Mouse (Mus musculus): ENCODE measurements around the gene Znhit3.

The Znhit3 gene

DNA sequence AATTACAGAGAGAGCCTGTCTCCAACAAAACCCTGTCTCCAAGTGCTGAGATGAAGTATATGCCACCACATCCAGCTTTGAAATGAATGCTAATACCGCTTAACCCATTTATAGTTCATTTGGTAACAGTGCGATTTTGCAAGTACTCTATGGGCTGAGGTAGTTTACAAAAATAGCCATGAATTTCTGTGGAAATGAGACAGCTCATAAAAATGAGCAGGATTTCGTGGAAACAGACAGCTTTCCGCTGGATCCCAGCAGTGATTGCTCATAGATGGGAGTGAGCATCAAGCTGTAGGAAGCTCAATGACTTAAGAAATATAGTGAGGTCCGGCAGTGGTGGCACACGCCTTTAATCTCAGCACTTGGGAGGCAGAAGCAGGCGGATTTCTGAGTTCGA is 4.8 kb upstream of the Znhit3 start:
- DNase-seq (ENCODE audit: low read depth, low spot score): no peak

- no peak for DNase-seq (ENCODE audit: low read depth, low spot score)
These were observed 3.8 kb upstream of the Znhit3 start for GRCm38 (mm10) chr11:84919951-84920350.

DNA sequence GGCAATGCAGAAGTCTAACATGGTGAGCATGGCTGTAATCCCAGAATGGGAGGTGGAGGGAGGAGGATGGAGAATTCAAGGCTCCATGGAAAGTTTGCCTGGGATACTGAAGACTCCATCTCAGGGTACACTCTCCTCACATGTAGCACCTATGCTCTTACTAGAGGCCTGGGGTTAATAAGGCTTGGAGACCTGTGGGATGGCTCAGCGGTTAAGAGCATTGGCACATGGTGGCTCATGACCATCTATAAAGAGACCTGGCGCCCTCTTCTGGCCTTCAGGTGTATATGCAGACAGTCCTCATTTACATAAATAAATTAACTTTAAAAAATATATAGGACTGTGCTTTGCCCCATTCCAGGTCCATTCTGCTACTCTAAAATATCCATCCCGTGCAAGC is 3.1 kb upstream of the Znhit3 start:
- peak; percentile 79 for DNase-seq (ENCODE audit: low read depth, low spot score)

DNA sequence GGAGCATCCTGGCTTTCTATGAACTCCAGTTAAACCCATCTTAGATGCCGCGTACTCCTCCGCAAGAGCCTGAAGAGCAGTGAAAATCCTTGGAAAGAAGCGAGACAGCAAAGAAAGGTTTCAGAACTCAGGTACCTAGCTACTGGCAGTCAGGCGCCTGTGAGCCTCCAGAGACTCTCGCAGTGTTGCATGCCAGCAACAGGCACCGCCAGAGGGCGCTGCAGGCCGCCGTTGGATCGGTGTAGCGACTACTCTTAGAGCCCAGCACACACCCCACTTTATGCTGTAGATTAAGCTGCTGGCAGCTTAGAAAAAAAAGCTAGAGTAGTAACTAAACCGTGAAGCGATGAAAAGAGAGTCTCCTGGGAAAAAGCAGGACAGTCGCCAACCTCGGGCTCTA is 2.3 kb upstream of the Znhit3 start:
- peak; percentile 88 for DNase-seq (ENCODE audit: low read depth, low spot score)

- no peak for DNase-seq (ENCODE audit: low read depth, low spot score)
These were observed 636 bp upstream of the Znhit3 start for GRCm38 (mm10) chr11:84916703-84917300.

DNA sequence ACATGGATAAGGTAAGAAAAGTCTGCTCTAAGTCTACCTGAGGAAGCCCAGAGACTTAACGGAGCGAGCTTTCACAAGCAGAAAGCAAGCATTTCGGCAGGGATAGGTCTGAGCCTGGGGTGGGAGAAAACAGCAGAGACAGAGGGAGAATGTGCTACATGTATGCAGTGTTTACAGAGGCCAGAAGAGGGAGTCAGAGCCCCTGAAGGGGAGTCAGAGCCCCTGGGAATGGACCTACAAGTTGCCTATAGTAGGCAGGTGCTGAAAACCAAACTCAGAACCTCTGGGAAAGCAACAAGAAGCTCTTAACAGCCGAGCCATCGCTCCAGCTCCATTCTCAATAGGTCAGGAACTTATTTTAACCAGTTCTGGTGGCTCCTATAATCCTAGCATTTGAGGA is 1.5 kb downstream of the Znhit3 start:
- peak; percentile 74 for DNase-seq (ENCODE audit: low read depth, low spot score)

DNA sequence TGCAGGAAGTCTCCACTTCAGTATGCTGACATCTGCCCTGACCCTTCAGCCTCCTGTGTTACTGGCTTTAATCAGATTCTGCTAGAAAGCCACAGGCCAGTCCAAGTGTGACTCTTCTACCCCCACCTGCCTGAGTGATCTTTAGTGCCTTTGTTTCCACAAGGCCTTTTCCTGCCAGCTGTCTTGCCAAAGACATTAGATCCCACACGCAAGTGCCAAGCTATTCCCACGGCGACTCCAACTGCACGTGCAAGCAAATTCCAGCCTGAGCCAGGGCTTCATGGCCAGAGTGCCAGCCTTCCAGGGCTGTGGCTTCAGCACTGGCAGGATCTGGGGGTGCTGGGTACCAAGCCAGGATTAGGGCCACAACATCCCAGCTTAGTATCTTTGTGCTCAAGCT is 5.8 kb downstream of the Znhit3 start:
- DNase-seq (ENCODE audit: low read depth, low spot score): no peak

DNA sequence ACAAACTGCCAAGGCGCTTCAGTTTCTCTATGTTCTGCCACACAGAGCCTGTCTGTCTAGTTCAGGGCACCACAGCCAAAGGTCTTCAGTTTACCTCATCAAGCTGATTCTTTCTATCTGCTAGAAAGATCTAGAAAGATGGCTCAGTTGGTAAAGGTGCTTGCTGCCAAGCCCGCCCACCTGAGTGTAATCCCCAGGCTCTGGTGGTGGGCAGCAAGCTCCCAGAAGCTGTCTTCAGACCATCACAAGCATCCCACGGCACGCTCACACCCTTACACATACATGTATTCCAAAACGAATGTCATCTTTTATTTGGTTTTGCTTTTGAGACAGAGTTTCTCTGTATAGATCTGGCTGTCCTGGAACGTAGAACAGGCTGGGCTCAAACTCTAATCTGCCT is 7.7 kb downstream of the Znhit3 start:
- no peak for DNase-seq (ENCODE audit: low read depth, low spot score)

DNA sequence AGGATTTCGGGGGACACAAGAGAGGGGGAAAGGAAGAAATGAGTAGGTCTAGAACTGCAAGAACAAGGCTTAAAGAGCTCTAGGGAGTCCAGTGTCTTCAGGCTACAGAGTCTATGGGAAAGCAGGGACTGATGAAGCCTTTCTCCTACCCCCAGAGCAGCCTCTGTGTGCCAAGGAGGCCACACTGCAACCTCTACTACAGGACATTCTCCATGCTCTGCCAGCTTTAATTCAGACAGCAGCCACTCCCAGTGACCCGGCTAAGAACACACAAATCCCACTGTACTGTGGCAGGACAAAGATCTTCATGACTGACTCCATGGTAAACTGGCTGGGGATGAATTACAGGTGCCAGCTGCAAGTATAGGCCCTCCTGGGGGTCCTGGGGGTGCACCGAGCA is 9.1 kb downstream of the Znhit3 start:
- DNase-seq (ENCODE audit: low read depth, low spot score): no peak

- no peak for DNase-seq (ENCODE audit: low read depth, low spot score)
These were observed 11.5 kb downstream of the Znhit3 start for GRCm38 (mm10) chr11:84904597-84905144.

- no peak for DNase-seq (ENCODE audit: low read depth, low spot score)
These were observed 23.1 kb downstream of the Znhit3 start for GRCm38 (mm10) chr11:84893113-84893512.

DNA sequence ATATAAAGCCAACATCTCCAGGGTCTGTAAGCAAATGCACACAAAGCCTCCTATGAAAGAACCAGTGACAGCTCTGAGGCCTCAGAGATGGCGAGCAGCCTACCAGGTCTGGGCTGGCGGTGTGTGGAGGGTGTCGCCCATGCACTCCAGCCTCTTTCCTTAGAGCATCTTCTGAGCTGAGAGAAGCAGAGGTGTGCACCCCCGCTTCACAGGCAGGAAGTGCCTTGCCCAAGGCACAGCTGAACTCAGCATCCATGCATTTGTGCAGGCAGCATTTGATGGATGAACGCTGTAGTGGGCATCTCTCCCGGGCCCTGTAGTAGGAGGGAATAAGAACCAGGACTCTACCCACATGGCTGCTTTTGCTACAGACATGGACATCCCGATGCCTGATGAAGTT is 24.5 kb downstream of the Znhit3 start:
- DNase-seq (ENCODE audit: low read depth, low spot score): no peak

DNA sequence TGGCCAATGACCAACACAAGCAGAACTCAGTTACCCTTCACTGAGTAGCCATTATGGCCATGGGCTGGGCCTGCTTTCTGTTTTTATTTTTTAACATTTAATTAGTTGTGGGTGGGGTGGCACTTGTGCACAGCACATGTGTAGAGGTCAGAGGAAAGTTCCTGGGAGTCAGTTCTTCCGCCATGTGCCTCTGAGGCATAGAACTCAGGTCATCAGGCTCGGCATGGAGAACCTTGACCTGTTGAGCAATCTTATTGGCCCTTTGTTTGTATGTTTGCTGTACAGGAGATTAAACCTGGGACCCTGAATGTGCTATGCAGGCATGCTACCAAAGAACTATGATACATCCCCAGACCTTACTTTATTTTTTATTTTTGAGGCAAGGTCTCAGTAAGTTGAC is 26.7 kb downstream of the Znhit3 start:
- DNase-seq (ENCODE audit: low read depth, low spot score): no peak

GRCm38 (mm10) chr11:84888025-84888424 is 28.1 kb downstream of the Znhit3 start:
- no peak for DNase-seq (ENCODE audit: low read depth, low spot score)

GRCm38 (mm10) chr11:84886767-84887511 is 29.2 kb downstream of the Znhit3 start:
- no peak for DNase-seq (ENCODE audit: low read depth, low spot score)

DNA sequence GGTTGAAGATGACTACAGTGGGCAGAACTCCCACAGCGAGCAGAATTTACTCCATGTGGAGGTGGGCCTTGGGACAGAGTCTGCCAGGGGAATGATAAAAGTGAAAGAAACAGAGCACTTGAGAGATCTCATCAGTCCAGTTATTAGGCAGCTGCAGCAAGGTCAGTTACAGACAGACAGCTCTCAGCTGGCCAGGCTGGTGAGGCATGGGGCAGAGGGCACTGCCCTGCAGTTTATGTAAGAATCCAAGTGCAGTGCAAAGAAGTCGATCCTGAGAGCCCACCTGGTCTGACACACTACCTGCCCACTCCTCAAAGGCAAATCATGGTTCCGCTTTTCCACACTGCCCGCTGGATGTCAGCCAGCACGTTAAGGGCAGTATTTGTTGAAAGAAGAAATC is 29.9 kb downstream of the Znhit3 start:
- no peak for DNase-seq (ENCODE audit: low read depth, low spot score)

DNA sequence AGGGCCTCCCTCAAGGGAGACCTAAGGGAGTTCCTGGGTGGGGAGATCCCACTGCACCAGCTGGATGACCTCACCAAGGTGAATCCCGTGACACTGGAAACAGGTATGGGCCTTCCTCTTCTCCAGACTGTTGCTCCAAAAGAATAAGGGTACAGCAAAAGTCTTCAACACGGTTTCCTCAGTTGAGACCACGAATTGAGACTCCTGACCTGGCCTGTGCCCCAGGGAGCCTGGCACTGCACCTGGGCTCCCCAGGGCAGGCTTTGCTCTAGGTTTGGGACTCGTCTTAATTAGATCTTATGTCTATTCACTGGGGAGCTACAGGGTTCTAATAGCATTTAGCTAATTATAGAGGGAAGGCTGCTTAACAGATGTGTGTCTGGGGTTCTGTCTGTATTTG is 30.9 kb downstream of the Znhit3 start:
- no peak for DNase-seq (ENCODE audit: low read depth, low spot score)

DNA sequence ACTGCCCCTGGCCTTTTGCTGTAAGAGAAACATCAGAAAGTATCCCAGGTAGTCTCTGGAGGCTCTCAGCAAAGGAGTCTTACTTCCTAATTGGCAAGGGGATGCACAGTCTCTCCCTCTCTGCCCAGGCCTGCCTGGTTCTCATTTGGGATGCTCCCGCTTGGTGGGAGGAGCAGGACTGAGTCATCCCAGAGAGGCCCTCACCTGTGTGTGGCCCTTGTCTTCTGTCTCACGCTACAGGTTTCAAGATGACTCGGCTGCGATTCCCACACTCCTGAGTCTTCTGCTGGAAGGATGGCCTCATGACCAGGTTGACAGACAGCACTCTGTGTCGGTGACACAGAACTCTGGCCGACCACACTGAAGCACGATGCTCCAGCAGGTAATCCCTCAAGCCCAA is 33.8 kb downstream of the Znhit3 start:
- no peak for DNase-seq (ENCODE audit: low read depth, low spot score)

DNA sequence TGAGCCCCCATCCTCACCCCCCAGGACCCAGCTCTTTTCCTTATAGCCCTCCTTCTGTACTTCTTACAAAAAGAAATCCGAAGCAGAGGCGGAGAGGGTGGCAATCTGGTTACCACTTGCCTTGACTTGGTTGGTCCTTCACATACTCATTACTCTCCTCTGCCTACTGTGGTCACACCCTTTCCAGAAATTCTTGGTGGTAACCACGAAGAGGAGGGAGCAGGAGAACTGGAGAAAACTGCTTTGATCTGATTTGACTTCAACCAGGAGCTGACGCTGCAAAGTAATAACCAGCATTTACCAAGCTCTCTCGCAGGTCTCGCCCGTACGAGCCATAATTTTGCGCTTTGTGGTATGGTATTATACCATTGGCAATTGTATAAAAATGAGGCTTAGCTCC is 35.2 kb downstream of the Znhit3 start:
- DNase-seq (ENCODE audit: low read depth, low spot score): peak; percentile 60

GRCm38 (mm10) chr11:84880465-84880961 is 35.7 kb downstream of the Znhit3 start:
- peak; percentile 47 for DNase-seq (ENCODE audit: low read depth, low spot score)

DNA sequence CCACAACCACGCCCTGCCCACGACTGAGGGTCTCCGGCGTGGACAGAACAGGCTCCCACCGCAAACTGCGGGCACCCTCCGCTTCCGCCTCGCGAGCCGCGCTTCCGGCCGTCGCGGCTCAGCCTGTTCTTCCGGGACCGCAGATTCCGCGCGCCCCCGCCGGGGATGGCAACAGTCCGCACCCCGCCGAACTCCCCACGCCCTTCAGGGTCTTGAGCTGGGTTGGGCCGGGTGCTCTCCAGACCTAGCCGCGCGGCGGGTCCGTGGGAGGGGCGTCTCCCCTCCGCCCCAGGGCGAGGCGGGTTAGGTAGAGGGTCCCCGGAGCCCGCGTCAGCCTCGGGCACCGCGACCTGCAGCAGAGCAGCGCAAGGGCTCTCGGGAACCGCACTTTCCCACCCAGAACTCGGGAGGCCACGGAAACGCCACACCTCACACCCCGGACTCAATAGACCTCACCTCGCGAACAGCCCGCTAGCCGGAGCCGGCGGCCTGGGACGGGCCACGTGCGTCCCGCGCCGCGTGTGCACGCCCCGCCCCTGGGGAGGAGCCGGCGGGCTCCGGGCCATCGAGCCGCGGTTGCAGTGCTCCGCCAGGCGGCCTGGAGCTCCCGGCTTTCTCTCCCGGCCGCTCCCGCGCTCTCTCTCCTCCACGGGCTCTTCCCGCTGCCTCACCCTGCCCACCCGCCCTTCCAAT is 36.2 kb downstream of the Znhit3 start, which contains the start of the genes Myo19 and Pigw:
Myo19 (plus strand) TSS at position 377 of the 693 bp plus-strand sequence.
Pigw (minus strand) TSS at position 514 of the 693 bp plus-strand sequence.
- DNase-seq (ENCODE audit: low read depth, low spot score): peak; percentile 80

Data from ES-CJ7 (cell line).